Mouse (Mus musculus) macrophage (primary cell): ENCODE measurements around the gene Cep95. TPM values are rescaled to one million over a fixed set of nuclear protein-coding genes. Genes with fewer than 3 reads are reported as not detected.
A peak's percentile ranks its signal among the peaks of the same experiment; 100 is the strongest.

Source experiments
- H3K27ac ChIP-seq: fragments of 350-480 bp; formaldehyde crosslinking; 2 replicates; pipeline ENCODE4 v1.9.0; 2021
- H3K36me3 ChIP-seq: fragments of 350-480 bp; formaldehyde crosslinking; 2 replicates; pipeline ENCODE4 v1.9.0; 2021; ENCODE audit errors: inconsistent target
- H3K4me3 ChIP-seq: fragments of 350-480 bp; formaldehyde crosslinking; 2 replicates; pipeline ENCODE4 v1.9.0; 2021; ENCODE audit errors: inconsistent target
- H3K79me2 ChIP-seq: fragments of 350-480 bp; formaldehyde crosslinking; 2 replicates; pipeline ENCODE4 v1.9.0; 2021; ENCODE audit errors: inconsistent target
- WGBS: methylation state at CpG from one replicate; pipeline ENCODE4 v1.1.7; 2026; ENCODE audit warnings: inconsistent platforms; ENCODE audit not compliant: missing documents; 5-methylcytosine and 5-hydroxymethylcytosine counted together
- polyA plus RNA-seq: library from polyadenylated mRNA; stranded (reverse); fragments of 250-400 nt; gene quantifications from 3 replicates; pipeline ENCODE4 v1.2.4, GENCODE M21; 2018; ENCODE audit warnings: inconsistent platforms

Gene Cep95
- polyA plus RNA-seq, 1 experiment from 2014 or later = 17.1 TPM

DNA sequence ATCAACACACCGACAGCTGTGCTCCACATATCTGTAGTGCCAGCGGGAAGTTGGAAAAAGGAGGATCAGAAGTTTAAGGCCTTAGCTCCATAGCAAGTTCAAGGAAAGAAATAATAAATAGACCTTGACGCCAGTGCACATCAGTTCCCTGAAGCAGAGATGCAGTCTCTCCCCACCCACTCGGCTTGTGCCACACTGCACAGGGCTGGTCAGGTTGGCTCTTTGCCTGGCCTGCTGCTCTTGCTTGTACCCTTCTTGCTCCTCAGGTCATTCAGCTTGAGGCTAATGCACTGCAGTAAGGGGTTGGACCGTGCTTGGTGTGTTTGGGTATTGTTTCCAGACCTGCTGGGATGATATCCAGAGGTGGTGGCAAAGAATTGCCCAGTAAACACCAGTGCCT, 28.5 kb upstream of the Cep95 start:
- Histone ChIP-seq H3K79me2 (peaks cover 46% of the 10 kb centered on the region; the same call in 1 of the 2 replicates), H3K36me3 (peaks cover 36% of the 10 kb centered on the region), H3K27ac (peak overlapping the region; percentile 73; the same call in 1 of the 2 replicates)

DNA sequence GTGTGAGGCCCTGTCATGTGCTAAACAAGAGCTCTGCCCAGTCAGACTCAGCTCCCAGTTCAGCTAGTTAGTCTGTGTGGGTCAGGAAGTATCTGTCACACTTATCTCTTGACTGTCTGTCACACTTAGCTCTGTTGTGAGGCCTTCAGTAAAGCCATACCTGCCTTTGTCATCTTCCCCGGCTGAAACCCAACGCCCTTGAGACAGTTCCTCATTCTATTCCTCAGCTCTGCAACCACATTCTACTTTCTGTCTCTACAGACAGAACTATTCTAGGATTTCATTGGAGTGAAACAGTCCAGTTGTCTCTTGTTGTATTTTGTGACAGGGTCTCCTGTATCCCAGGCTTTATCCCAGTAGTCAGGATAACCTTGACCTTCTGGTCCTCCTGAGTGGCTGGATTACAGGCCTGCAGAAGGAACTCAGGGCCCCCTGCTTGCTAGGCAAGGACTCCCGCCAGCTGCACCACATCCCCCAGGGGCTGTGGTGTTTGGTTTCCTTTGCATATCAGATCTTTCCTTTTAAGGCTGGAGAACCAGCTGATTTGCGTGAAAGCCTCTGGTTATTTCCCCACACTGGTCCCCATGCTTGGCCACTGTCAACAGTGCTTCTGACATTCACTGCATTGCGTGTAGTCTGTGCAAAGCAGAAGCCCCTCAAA, 26.8 kb upstream of the Cep95 start:
- 7% methylated on average over 5 of the region's 5 CpGs for WGBS
- peaks cover 32% of the 10 kb centered on the region for H3K36me3 ChIP-seq
- H3K79me2 ChIP-seq = peaks cover 28% of the 10 kb centered on the region; the same call in 1 of the 2 replicates
- no peak overlapping the region for H3K4me3 ChIP-seq
- peak overlapping the region; percentile 73 for H3K27ac ChIP-seq

More for the DNA sequence above, 28.5 kb upstream of the Cep95 start:
- WGBS = 74% methylated on average over 5 of the region's 5 CpGs
- H3K4me3 ChIP-seq = no peak overlapping the region

DNA sequence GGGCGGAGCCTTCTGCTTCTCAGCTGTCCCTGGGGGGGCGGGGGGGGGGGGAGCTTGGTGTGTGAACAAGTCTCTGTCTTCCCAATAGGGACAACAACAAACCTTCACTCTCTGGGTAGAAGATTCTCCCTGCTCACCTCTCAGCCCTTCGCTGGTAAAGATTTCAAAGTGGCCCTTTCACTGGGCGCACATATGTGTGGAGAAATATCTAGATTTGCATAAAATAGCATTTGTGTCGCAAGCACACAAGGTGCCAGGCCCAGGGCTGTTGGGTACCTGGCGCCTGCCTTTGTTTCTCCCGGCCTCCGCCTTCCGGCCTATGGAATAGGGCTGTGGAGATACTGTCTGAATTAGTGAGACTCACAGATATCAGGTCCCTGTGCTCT, 26.3 kb upstream of the Cep95 start:
- no peak overlapping the region for H3K4me3 ChIP-seq
- H3K79me2 ChIP-seq = peaks cover 23% of the 10 kb centered on the region; the same call in 1 of the 2 replicates
- 47% methylated on average over 9 of the region's 9 CpGs for WGBS
- peaks cover 37% of the 10 kb centered on the region for H3K36me3 ChIP-seq
- peak overlapping the region; percentile 73 for H3K27ac ChIP-seq

DNA sequence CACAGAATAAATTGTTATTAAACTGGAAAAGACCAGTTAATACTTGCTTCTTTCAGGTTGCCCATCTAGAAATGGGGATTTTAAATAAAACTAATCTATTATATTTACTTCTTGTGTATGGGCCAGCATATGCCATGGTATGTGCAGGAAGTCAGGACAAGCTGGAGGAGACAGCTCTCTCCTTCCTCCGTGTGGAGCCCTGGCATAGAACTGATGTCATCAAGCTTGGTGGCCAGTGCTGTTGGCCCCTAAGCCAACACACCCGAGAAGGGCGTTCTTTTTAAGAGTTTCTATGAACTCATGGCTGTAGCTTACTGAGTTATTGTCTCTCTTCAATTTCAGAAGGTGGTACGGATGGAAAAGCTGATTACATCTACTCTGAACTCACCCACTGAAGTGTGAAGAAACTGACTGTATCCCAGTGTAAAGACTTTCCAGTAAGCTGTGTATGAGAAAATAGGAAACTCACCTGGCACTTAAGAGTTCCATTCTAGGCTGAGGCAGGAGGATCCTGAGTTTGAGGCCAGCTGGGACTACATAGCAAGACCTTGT, 22.4 kb upstream of the Cep95 start:
- 91% methylated on average over 4 of the region's 4 CpGs for WGBS
- H3K36me3 ChIP-seq = peaks cover 50% of the 10 kb centered on the region

DNA sequence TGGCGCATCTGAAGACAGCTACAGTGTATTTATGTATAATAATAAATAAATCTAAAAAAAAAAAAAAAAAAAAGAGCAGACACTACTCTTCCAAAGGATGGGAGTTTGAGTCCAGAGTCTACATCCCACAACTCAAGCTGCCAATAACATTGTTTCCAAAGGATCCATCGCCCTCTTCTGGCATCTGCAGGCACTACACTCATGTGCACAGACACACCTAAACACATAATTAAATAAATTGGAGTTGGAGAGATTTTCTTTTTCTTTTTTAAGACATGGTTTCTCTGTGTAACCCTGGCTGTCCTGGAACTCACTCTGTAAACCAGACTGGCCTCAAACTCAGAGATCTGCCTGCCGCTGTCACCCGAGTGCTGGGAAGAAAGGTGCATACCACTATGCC, 21.5 kb upstream of the Cep95 start:
- WGBS = 84% methylated on average over 3 of the region's 4 CpGs
- no peak overlapping the region for H3K4me3 ChIP-seq
- H3K79me2 ChIP-seq = no peaks in the 10 kb centered on the region; the same call in 1 of the 2 replicates
- no peak overlapping the region for H3K27ac ChIP-seq
- H3K36me3 ChIP-seq = peaks cover 50% of the 10 kb centered on the region

More for the DNA sequence above, 22.4 kb upstream of the Cep95 start:
- Histone ChIP-seq H3K27ac (no peak overlapping the region), H3K79me2 (no peaks in the 10 kb centered on the region; the same call in 1 of the 2 replicates), H3K4me3 (no peak overlapping the region)

DNA sequence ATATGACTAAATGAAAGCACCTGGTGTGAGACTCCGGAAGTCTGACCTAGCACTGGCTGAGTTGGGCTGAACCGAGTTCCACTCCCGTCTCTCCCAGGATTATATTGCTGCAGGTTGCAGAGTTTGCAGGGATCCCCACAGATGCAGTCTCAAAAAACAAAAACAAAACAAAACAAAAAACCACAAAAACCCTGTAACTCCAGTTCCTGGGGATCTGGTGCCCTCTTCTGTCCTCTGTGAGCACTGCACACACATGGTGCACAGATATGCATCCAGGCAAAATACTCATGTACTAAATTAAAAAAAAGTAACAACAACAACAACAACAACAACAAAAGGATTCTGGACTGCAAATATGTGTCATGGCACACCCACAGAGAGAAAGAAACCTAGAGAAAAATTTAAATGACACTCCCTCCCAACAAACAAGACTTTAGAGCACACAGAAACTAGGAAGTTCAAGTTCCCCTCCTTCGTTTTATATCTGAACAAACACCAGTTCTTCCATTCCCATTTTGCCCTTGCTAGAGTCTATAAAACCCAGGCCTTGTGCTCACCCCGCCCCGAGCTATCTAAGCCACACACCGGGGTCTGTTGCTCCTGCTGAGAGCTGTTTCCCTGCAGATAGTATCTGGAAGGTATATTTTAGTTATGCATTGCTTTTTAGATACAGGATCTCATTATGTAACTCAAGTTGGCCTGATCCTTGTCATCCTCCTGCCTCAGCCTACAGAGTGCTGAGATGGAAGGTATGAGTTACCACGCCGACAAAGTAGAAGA, 18.7 kb upstream of the Cep95 start:
- no peak overlapping the region for H3K4me3 ChIP-seq
- WGBS = 85% methylated on average over 9 of the region's 9 CpGs
- peaks cover 66% of the 10 kb centered on the region for H3K36me3 ChIP-seq
- H3K79me2 ChIP-seq = no peaks in the 10 kb centered on the region; the same call in 1 of the 2 replicates
- no peak overlapping the region for H3K27ac ChIP-seq

DNA sequence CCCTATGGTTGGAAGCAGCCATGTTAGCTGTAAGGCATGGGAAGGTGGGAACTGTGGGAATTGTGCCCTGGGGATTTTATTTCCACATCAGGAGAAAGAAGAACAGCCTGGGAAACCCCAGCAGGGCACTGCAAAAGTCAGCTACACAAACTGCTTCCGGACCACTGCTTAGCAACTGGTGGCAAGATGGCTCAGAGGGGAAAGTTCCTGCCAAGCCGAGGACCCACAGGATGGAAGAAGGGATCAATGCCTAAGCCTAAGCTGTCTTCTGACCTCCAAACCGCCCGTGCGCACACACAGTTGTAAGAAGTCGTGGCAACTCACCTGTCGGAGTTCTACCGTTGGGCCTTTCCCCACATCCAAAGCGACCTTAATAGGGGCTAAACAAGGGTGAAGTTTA, 16.0 kb upstream of the Cep95 start:
- WGBS = 98% methylated on average over 9 of the region's 9 CpGs
- no peak overlapping the region for H3K27ac ChIP-seq
- H3K36me3 ChIP-seq = peaks cover 50% of the 10 kb centered on the region
- H3K79me2 ChIP-seq = peaks cover 13% of the 10 kb centered on the region
- no peak overlapping the region for H3K4me3 ChIP-seq

DNA sequence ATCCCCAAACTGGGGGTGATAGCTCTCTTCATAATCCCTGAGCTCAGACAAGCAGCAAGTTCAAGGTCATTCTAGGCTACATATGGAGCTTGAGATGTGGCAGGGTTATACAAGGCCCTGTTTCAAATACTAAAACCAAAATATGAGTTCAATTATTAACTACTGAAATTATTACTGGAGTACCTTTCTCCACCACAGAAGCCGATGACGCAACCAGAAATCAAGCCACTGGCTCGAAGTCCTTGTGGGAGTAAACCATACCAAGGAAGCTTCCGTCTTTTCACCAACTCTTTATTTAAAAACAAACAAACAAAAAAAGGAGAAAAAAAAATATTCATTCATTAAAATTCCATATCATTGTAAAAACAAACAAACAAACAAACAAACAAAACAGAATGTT, 12.1 kb upstream of the Cep95 start:
- H3K79me2 ChIP-seq = peaks cover 26% of the 10 kb centered on the region
- 52% methylated on average over 4 of the region's 4 CpGs for WGBS
- H3K36me3 ChIP-seq = peaks cover 47% of the 10 kb centered on the region
- no peak overlapping the region for H3K4me3 ChIP-seq
- no peak overlapping the region for H3K27ac ChIP-seq

DNA sequence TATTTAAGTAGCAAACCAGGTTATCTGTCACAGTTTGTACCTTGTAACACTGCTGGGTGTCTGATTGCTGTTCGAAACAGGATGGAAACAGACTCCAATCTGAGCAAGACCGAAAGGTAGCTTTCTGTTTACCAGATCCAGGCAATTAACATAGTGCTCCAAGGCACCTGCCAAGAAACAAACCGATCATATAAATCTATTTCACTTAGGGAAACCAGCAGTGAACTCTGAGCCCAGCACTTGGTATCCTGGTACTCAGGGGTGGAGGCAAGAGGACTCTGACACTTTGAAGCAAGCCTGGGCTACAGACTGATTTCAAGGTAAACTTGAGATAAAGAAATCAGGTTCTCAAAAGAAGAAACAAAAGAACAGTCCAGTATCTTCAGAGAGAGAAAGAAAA, 11.7 kb upstream of the Cep95 start:
- 73% methylated on average over 3 of the region's 3 CpGs for WGBS
- Histone ChIP-seq H3K27ac (no peak overlapping the region), H3K4me3 (no peak overlapping the region; the same call in 1 of the 2 replicates), H3K79me2 (peaks cover 30% of the 10 kb centered on the region), H3K36me3 (peaks cover 52% of the 10 kb centered on the region)

DNA sequence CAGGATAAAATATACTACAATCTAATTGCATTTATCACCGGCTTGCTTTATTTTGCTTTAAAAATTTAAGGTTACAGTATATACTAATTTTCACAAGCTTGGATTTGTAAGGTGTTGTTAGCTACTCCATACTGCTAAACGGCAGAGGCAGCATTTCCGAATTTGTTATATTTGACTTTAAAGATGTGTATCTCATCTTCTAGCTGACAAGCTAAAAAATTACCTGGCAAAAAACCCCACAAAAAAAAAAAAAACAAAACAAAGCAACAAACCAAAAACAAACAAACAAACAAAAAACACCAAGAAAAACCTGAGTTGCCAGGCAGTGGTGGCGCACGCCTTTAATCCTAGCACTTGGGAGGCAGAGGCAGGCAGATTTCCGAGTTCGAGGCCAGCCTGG, 10.9 kb upstream of the Cep95 start:
- peaks cover 37% of the 10 kb centered on the region for H3K79me2 ChIP-seq
- H3K4me3 ChIP-seq = peak overlapping the region; percentile 64
- WGBS = 76% methylated on average over 5 of the region's 7 CpGs
- H3K36me3 ChIP-seq = peaks cover 53% of the 10 kb centered on the region
- peak overlapping the region; percentile 71 for H3K27ac ChIP-seq

DNA sequence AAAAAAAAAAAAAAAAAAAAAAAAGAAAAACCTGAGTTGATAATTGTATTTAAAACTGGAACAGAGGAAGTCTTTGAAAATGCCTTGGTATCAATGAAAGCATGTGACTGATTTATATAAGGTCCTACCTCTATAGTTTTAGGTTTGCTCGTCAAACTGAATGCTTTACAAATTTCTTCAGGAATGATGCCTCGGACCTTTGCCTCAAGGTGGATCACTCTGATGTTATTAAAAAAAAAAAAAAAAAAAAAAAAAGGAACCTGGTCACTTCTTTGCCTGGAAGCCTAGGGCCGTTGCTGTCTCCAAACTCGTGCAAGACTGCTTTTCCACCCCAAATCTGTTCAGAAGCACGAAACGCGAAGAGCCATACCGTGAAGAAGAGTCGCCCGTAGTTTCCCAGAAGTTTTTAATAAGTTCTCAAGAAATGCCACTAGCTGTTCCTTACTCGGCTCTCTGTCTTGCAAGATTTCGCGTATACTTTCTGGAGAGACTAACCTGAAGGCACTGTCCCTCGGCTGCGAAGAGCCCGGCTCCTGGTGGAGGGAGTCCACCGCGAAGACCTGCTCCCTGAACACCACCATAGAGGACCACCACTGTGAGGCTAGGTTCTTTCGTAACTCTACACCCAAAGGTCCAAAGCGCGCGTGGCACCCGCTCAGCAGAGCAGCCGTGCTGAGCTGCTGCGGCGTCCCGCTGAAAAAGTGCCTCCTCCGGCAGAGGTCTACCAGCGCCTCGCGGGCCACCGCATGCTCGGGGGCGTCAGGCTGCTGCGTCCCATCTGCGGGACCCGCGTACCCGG, 10.3 kb upstream of the Cep95 start:
- Histone ChIP-seq H3K36me3 (peaks cover 53% of the 10 kb centered on the region), H3K4me3 (peak overlapping the region; percentile 64), H3K79me2 (peaks cover 44% of the 10 kb centered on the region), H3K27ac (peak overlapping the region; percentile 71)
- WGBS = under 1% methylated on average over 37 of the region's 39 CpGs

DNA sequence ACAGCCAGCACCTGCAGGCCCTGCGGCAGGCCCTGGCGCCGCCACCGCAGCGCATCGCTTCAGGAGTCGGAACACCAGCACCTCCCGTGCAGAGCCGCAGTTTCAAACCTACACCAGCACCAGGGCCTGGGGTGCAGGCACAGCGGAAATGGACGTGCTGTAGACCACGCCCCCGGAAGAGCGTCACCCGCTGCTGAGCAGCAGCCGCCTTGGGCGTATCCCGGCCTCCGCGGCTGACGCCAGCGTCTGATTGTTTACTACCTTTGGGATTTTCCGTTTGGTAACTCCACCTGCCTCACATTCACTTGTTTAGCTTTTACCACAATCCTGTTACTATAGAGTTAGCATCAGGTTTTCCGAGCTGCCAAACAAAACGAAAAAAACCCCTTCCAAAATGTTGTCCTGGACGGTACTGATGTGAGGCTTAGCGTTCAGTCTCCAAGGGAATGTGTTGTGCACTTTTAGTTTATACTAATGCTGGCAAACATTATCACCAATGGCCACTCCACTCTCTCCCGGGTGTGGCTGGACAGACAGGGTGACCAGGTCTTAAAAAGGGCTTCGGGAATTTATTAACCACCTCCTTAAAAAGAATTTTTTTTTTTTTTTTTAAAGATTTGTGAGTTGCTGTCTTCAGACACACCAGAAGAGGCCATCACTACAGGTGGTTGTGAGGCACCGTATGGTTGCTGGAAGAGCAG, 9.5 kb upstream of the Cep95 start, which contains the start of gene Polg2:
TSS of gene Polg2 (minus strand) at position 150 of the 701 bp plus-strand sequence.
- H3K36me3 ChIP-seq = peaks cover 53% of the 10 kb centered on the region
- H3K4me3 ChIP-seq = peak within 1 kb of the TSS; percentile 64
- 3% methylated on average over 25 of the region's 30 CpGs for WGBS
- H3K27ac ChIP-seq = peak within 1 kb of the TSS; percentile 71
- peaks cover 51% of the 10 kb centered on the region for H3K79me2 ChIP-seq

DNA sequence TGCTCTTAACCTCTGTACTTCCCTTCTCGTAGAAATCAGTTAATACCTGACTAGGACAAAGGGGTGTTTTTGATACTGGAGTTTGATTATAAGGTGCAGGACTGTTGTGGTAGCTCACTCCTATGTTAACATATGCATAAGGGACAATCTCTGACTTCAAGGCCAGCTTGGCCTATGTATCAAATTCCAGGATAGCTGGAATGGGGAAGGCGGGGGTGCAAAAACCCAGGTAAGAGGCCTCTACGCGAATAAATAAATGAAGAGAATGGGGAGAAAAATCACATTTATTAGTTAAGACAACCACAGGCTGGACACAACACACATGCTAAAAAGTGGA, 9.0 kb upstream of the Cep95 start:
- Histone ChIP-seq H3K36me3 (peaks cover 53% of the 10 kb centered on the region), H3K4me3 (no peak overlapping the region), H3K79me2 (peaks cover 57% of the 10 kb centered on the region), H3K27ac (peak overlapping the region; percentile 37)
- 80% methylated on average over 4 of the region's 4 CpGs for WGBS
